Mouse (Mus musculus): Measurements from ENCODE around the gene Rfng.
"Not testable (repeated sequence)": the region's sequence is repeated elsewhere in the genome, so short reads cannot be mapped to it uniquely, and the experiment has no call there.

The Rfng gene

GRCm38 (mm10) chr11:120784064-120784791 is at the start of gene Rfng, which contains the start of gene Gps1:
Gene Rfng (minus strand): TSS chr11:120784207.
Gene Gps1 (plus strand): TSS chr11:120784272.
- no peak for DNase-seq (ENCODE audit: low read depth)

GRCm38 (mm10) chr11:120832962-120833361 is 49.0 kb upstream of the Rfng start:
- DNase-seq (ENCODE audit: low read depth) = not testable (repeated sequence)

- DNase-seq (ENCODE audit: low read depth) = no peak
Observed at GRCm38 (mm10) chr11:120831659-120832440, 47.8 kb upstream of the Rfng start.

GRCm38 (mm10) chr11:120830686-120831085 is 46.7 kb upstream of the Rfng start:
- DNase-seq (ENCODE audit: low read depth) = no peak

- DNase-seq (ENCODE audit: low read depth) = no peak
Observed at GRCm38 (mm10) chr11:120829757-120830532, 45.9 kb upstream of the Rfng start.

GRCm38 (mm10) chr11:120828416-120828815 is 44.4 kb upstream of the Rfng start:
- no peak for DNase-seq (ENCODE audit: low read depth)

GRCm38 (mm10) chr11:120826016-120826953 is 42.3 kb upstream of the Rfng start:
- no peak for DNase-seq (ENCODE audit: low read depth)

- no peak for DNase-seq (ENCODE audit: low read depth)
Observed at GRCm38 (mm10) chr11:120825289-120825863, 41.4 kb upstream of the Rfng start.

- DNase-seq (ENCODE audit: low read depth) = no peak
Observed at GRCm38 (mm10) chr11:120824787-120825288, 40.8 kb upstream of the Rfng start.

GRCm38 (mm10) chr11:120823956-120824786 is 40.2 kb upstream of the Rfng start, which contains the start of gene Fasn:
Gene Fasn (minus strand): TSS chr11:120824547.
- DNase-seq (ENCODE audit: low read depth) = peak; percentile 85

- no peak for DNase-seq (ENCODE audit: low read depth)
Observed at GRCm38 (mm10) chr11:120823551-120823947, 39.5 kb upstream of the Rfng start.

- no peak for DNase-seq (ENCODE audit: low read depth)
Observed at GRCm38 (mm10) chr11:120822831-120823550, 39.0 kb upstream of the Rfng start.

GRCm38 (mm10) chr11:120822321-120822720 is 38.3 kb upstream of the Rfng start:
- DNase-seq (ENCODE audit: low read depth) = no peak

- no peak for DNase-seq (ENCODE audit: low read depth)
Observed at GRCm38 (mm10) chr11:120821076-120821922, 37.3 kb upstream of the Rfng start.

- DNase-seq (ENCODE audit: low read depth) = no peak
Observed at GRCm38 (mm10) chr11:120820546-120820945, 36.5 kb upstream of the Rfng start.

- DNase-seq (ENCODE audit: low read depth) = no peak
Observed at GRCm38 (mm10) chr11:120819556-120819955, 35.5 kb upstream of the Rfng start.

- no peak for DNase-seq (ENCODE audit: low read depth)
Observed at GRCm38 (mm10) chr11:120818251-120818650, 34.2 kb upstream of the Rfng start.

- DNase-seq (ENCODE audit: low read depth) = no peak
Observed at GRCm38 (mm10) chr11:120817358-120817757, 33.4 kb upstream of the Rfng start.

Measured in fibroblast of lung, adult 2 months (primary cell).